Mouse (Mus musculus) frontal cortex, postnatal 14 days (tissue): Measurements from ENCODE around the gene Pip5k1a.
"Not testable (repeated sequence)": the region's sequence is repeated elsewhere in the genome, so short reads cannot be mapped to it uniquely, and the experiment has no call there.

Experiments
- DNase-seq, 2 experiments: peaks; one replicate each; pipeline ENCODE4 v3.0.0; 2022; ENCODE audit warnings: low spot score in 2 of 2

Pip5k1a gene

GRCm38 (mm10) chr3:95106338-95107117 is at the start of gene Pip5k1a:
Pip5k1a (minus strand) TSS chr3:95106930.
- peak; percentile 96 to 97 for DNase-seq

- DNase-seq: no peak
Measured at GRCm38 (mm10) chr3:95153874-95154273, 47.1 kb upstream of the Pip5k1a start.

GRCm38 (mm10) chr3:95147924-95148323 is 41.2 kb upstream of the Pip5k1a start:
- DNase-seq: no peak

GRCm38 (mm10) chr3:95142617-95143011 is 35.9 kb upstream of the Pip5k1a start:
- peak; percentile 60 to 85 for DNase-seq

- no peak for DNase-seq
Measured at GRCm38 (mm10) chr3:95141952-95142616, 35.4 kb upstream of the Pip5k1a start, which contains the start of gene Tnfaip8l2. Tnfaip8l2 (minus strand) TSS chr3:95142360.

- no peak for DNase-seq
Measured at GRCm38 (mm10) chr3:95141474-95141873, 34.7 kb upstream of the Pip5k1a start.

- no peak for DNase-seq
Measured at GRCm38 (mm10) chr3:95140795-95141194, 34.1 kb upstream of the Pip5k1a start.

GRCm38 (mm10) chr3:95140289-95140595 is 33.5 kb upstream of the Pip5k1a start:
- DNase-seq: no peak

GRCm38 (mm10) chr3:95139586-95140288 is 33.0 kb upstream of the Pip5k1a start:
- no peak for DNase-seq

- no peak for DNase-seq
Measured at GRCm38 (mm10) chr3:95136336-95136735, 29.6 kb upstream of the Pip5k1a start.

GRCm38 (mm10) chr3:95135433-95136052 is 28.8 kb upstream of the Pip5k1a start:
- no peak for DNase-seq

- DNase-seq: peak in 1 of 2 experiments; percentile 34
Measured at GRCm38 (mm10) chr3:95135023-95135422, 28.3 kb upstream of the Pip5k1a start.

- not testable (repeated sequence) for DNase-seq
Measured at GRCm38 (mm10) chr3:95134133-95134532, 27.4 kb upstream of the Pip5k1a start.

- DNase-seq: peak; percentile 83 to 91
Measured at GRCm38 (mm10) chr3:95133680-95134101, 27.0 kb upstream of the Pip5k1a start, which contains the start of the genes Scnm1 and Lysmd1. Scnm1 (minus strand) TSS chr3:95134011. Lysmd1 (plus strand) TSS chr3:95134088.

GRCm38 (mm10) chr3:95133176-95133575 is 26.4 kb upstream of the Pip5k1a start:
- no peak for DNase-seq

- not testable (repeated sequence) for DNase-seq
Measured at GRCm38 (mm10) chr3:95132389-95132788, 25.7 kb upstream of the Pip5k1a start.

GRCm38 (mm10) chr3:95130081-95130480 is 23.4 kb upstream of the Pip5k1a start:
- no peak for DNase-seq

- DNase-seq: no peak
Measured at GRCm38 (mm10) chr3:95129226-95129651, 22.5 kb upstream of the Pip5k1a start.

GRCm38 (mm10) chr3:95124972-95125371 is 18.2 kb upstream of the Pip5k1a start:
- DNase-seq: no peak

GRCm38 (mm10) chr3:95124246-95124645 is 17.5 kb upstream of the Pip5k1a start, which contains the start of gene Tmod4:
Tmod4 (plus strand) TSS chr3:95124476.
- DNase-seq: no peak

GRCm38 (mm10) chr3:95121580-95121979 is 14.8 kb upstream of the Pip5k1a start:
- no peak for DNase-seq

- DNase-seq: no peak
Measured at GRCm38 (mm10) chr3:95117751-95118150, 11.0 kb upstream of the Pip5k1a start.
